Mouse (Mus musculus) gastrocnemius, postnatal 14 days (tissue): ENCODE measurements around the gene Cplx3. TPM values are rescaled to one million over a fixed set of nuclear protein-coding genes. Genes with fewer than 3 reads are reported as not detected.
A peak's percentile ranks its signal among the peaks of the same experiment; 100 is the strongest.

ENCODE experiments used
- DNase-seq: peaks from one replicate; pipeline ENCODE4 v3.0.0; 2021; ENCODE audit warnings: mixed read lengths
- intact Hi-C: fragments of 180-260 bp; cut with DNase I; formaldehyde crosslinking; loops from one replicate; pipeline ENCODE4 v1.15.1; 2025; ENCODE audit warnings: low total_unique reads
- total RNA-seq, 2 experiments: library from RNA; stranded (reverse); gene quantifications; 2 replicates each; pipeline ENCODE4 v1.2.3; 2021

Gene Cplx3
- total RNA-seq, 2 experiments from 2014 or later = not detected

DNA sequence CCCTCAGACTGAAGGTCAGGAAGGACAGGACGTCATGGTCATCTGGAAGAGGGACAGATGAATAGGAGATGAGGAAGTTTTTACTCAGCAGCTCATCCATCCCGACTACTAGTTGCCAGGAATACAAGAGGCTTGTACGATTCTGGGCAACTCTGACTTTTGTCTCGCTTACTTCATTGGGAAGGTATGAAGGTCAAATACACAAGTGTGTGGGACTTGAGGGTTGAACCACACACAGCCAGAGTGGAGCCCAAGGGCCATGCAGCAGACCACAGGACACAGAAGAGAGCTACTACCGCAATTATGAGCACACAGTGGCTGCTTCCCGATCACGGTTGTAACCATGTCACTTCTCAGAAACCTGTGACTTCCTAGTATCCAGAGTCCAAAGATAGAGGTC lies 6.5 kb upstream of the Cplx3 start:
- no peak for DNase-seq
- intact Hi-C loops = no loop called here

DNA sequence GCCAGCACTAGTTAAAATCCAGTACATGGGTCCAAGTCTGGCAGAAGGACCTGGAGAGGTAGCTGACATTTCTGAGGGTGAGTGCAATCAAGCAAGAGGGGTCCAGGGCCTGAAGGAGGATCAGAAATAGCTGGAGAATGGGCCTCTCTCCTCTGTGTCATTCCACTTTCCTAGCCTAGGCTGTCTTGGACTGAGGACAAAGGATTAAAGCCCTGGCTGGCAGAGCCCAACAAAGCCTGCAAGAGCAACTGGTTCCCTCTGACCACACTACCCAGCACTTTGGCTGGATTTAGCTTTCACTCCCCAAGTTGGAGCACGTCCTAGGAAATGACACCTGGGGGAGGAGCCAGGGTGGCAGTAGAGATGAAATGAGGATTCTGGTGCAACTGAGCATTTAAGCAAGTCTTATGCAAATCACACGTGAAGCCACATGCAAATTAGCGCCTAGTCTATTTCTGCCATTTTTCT lies 4.3 kb upstream of the Cplx3 start:
- DNase-seq = no peak
- intact Hi-C loops = no loop called here

DNA sequence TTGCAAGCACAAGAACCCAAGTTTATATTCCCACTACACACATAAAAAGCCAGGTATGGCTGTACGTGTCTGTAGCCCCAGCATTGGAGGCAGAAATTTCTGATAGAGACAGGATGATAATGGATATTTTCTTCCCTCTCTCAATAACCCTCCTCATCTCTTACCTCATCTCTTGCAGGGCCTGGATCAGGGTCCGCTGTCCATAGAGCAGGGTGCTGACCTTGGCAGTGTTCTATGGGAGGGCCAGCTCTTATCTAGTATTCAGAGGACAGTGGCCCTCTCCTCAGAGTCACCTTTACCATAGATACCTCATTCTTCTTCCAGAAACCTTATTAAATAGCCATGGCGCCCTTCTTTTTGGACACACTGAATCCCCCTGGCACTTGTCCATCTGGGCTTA lies 3.7 kb upstream of the Cplx3 start:
- no peak for DNase-seq
- intact Hi-C loops = no loop called here

DNA sequence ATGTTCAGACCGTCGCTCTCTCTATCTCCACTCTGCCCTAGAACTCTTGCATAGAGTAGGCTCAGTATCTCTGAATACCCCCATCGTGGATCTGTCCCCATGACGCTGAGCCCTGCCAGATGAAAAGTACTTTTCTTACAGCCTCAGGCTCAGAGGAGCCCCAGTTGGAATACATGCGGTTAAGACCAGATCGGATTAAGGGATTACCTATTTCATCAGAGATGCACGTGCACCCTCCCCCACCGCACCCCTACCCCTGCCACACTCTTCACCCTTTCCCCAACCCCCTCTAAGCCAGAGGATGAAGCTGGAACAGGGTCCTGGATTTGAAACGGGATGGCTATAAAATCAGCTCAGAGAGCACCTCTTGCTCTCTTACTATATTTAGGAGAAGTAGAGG lies 578 bp downstream of the Cplx3 start:
- intact Hi-C loops = no loop called here
- DNase-seq = no peak

DNA sequence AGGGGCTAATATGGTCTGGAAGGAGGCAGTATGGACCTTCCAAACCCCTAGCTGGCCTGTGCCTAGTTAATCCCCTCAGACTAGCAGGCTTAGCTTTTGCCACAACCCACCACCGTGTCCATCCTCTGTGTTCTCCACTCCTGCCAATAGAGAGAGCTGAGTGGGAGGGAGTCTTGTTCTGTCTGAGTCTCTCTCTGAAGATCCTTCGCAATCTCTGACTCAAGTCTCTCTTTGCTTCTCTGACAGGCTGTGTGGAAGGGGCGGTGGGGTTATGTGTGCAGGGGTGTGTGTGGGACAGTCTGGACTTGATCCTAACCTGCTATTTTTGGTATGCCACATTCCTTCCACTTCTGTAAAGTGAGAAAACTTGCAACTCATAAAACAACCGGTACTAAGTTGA lies 1.2 kb downstream of the Cplx3 start:
- DNase-seq = no peak
- intact Hi-C loops = no loop called here

DNA sequence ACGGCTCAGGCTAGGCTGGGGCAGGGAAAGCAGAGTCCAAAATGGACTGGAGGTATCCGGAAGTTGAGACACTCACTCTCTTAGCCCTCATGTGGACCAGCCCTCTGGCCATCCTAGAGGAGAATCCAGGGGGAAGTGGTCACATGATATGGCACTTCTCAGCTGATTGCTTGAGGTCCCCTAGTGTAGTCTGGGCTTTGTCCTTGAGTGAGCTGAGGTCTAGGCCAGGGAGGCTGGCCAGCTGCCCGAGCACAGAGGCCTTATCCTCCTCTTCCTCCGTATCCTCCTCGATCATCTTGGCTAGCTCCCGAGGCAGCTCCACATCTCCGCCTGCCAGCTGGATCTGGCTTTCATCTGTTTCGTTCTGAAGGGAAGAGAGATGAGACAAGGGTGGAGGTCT lies 4.0 kb downstream of the Cplx3 start:
- DNase-seq = no peak
- intact Hi-C loops = no loop called here

DNA sequence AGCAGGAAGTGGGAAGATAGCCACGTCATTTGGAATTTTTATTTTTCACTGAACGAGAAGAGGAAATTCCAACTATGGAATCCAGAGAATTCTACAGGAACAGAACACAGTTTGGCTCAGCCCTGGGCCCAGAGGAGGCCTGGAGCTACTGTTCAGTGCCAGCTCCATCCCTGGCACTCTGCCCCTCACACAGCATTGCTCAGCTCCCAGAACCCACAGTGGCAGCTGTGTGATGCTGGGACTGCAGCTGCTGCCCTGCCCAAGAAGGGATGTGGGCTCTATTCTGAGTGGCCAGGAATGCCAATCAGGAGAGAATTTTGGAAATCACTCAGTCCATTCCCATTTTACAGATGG lies 4.8 kb downstream of the Cplx3 start:
- DNase-seq = peak; percentile 74
- intact Hi-C loops = no loop called here

DNA sequence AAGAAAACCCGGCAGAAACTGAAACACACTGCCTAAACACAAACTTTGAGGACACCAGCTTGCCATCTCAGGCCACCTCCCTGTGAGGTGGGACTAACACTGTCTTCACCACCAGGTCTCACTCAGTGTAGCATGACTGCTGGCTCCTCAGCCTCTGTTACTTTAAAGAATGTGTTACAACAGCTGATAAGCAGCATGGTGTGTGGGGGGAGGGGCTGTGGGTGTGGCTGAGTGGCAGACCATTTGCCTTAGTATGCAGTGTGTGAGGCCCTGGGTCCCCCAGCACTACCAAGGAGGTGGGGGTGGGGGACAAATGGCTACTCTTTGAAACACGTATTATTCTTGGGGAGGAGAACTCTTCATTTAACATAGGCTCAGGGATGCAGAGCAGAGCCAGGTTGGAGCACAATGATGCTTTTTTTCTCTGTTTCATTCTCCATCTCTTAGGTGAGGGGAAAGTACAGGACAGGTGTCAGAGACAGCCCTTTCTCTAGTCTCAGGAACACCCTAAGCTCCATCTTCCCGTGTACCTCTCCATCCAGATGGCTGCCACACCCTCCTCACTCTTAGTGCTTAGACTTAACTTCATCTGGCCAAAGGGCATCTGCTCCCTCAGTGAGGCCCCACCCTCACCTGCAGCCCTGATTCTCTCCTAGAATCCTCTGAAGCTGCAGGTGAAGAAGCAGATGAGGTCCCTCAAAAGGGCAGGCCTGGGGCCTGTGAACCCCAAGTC lies 5.3 kb downstream of the Cplx3 start:
- DNase-seq = no peak
- intact Hi-C loops = no loop called here

DNA sequence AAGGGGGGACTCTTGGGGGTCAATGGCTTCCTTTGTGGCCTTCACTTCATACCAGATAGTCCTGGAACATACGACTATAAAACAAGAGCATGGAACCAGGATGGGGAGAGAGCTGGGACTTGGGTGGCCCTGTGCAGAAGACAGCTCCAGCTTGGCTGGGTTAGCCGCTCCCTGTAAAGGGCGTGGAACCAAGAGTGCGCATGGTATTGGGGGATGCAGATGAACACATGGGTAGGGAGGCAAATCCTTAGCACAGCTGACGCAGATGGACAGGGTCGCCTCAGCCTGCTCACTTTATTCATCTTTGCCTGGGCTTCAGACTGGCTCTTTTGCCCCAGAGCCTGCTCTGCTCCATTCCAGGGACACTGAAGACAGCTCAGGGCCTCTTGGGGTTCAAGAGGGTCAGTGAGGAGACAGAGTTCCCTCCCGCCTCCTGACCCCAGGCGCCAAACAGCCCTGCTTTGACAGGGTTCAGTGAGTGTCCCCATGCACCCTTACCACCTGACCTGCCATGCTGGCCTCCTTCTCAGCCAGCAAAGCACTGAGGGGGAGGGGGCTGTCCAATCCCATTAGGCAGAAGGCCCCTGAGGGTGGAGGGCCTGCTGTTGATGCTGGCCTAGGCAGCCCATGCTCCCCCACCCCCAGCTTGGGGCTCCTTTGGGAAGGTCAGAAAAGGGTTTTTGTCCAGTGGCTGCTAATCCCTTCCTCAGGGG lies 7.1 kb downstream of the Cplx3 start:
- intact Hi-C loops = no loop called here
- DNase-seq = no peak

DNA sequence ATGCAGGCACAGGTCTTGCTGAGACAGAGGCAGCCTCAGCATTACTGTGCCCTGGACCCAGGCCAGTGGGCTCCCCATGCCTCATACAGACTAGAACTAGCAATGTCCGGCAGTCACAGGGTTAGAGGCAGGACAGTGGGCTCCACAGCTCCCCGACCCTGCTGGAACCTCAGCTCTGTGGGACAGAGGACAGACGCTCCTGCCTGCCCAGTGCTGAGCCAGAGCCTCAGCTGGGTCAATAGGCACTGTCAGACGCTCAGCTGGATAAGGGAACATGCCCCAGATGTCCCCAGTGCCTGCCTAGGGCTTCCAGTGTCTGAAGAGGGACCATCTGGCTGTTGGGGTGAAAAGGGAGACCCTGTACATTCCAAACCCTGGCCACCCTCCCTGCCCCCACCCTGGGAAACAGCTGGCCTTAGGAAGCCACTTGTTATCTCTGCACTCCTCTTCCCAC lies 8.1 kb downstream of the Cplx3 start:
- DNase-seq = no peak
- intact Hi-C loops = no loop called here

DNA sequence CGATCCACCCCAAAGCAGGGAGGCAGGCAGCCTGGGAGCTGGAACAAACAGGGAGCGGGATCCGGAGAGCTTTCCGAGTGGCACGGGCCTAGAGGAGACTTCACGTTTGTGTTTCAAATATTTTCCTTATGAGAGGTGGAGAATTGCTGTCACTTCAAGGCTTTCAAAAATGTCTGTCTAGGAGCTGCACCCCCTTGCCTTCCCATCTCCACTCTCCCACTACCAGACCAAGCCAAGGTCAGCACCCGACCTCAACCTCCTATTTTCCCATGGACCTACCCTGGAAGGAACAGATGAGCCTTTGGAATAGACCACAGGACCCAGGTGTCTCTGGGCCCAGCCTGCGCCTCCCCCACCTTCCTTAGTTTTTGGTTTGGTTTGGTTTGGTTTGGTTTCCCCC lies 8.8 kb downstream of the Cplx3 start:
- no peak for DNase-seq
- intact Hi-C loops = no loop called here

DNA sequence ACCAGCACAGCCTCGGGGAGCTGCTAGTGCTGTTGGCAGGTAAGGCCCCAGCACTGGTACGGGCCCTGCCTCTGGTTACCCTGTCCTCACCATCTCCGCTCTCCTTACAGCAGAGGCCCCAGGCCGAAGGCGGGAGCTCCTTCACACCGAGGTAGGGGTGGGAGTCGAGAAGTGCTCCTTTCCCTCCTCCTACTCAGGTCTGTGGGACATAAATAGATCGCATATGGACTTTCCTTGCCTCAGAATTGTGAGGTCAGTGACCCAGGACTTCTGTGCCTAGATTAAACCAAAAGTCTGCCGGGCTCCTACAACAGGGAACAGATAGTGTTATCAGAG lies 11.9 kb downstream of the Cplx3 start:
- no peak for DNase-seq
- intact Hi-C loops = loop anchor here (5.0 kb wide), 1 partner anchor 48 kb away; no protein-coding TSS in a partner anchor

DNA sequence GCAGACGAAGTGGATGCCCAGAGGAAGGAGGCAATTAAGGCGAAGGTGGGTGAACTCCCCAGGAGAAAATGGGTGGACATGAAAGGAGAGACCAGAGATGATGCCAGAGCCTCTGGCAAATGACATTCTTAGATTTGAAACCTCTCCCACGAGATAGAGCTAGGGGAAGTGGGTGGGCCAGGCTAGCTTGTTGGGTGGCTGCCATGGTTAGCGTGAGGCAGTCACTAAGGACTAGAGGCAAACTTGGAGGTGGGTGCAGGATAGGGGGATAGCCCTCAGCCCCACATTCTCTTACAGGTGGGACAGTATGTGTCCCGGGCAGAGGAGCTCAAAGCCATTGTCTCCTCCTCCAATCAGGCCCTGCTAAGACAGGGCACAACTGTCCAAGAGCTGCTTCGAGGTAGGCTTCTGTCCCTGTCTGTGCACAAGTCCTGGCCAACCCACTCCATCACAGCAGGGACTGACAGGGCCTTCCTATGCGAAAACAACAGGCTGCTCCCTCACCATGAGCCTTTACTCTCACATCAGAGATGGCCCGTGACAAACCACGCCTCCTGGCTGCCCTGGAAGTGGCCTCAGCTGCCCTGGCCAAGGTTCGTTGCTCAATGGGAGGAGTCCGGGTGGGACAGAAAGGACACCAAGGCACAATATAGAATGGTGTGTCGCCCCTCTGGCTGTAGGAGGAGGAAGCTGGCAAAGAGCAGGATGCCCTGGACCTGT lies 12.5 kb downstream of the Cplx3 start:
- DNase-seq = no peak
- intact Hi-C loops = loop anchor here (5.0 kb wide), 1 partner anchor 49 kb away; no protein-coding TSS in a partner anchor

DNA sequence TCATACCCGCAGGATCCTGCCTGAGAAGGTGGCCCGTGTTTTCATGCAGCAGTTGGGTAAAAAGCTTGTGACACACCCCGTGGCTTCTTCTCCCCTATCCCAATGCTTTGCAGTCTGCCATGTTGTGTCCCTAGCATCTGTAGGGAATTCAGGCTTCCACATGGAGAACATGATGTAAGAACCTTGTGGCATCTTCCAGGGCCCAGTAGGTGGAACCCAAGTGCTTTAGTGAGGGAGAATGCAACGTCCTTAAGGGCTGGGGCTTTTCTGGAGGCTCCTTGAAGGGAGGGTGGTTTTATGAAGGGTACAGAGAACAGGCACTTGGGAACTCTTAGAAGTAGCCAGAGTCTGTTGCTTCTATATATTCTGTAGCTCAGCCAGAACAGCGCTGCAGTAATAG lies 15.4 kb downstream of the Cplx3 start:
- intact Hi-C loops = loop anchor here (5.0 kb wide), 1 partner anchor 52 kb away; no protein-coding TSS in a partner anchor
- DNase-seq = no peak

DNA sequence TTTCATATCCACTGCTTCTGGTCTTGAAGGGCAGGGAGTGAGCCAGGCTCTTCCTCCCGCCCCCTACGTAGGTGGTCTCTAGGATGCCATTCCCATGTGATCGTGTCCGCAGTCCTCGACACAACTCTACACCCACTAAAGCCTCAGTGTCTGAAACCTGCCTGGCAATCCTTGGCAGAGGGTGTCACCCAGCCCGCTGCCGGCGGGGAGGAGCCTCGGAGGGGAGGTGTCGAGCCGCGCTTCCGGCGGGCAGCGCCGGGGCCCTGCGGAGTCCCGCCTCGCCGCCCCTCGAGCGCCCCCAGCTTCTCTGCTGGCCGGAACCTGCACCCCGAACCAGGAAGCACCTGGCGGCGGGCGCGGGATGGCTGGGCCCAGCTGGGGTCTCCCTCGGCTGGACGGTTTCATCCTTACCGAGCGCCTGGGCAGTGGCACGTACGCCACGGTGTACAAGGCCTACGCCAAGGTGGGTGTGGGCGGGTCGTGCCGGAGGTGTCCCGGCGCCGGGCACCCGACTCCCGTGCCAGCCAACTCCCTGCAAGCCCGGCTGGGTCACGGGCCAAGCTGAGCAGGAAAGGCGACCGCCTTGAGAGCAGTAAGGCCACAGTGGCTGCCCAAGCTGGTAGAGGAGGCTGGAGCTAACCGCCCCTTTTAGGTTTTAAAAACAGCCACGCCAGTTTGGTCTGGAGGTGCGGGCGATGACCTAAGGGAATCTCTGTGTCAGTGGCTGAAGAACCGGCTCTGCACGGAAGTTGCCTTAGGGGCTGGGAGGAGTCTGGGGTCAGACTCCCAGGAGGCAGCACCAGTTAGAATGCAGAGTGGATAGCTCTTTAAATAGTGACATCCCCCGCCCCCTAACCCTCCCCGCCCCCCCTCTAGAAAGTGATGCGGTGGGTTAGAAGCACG lies 16.6 kb downstream of the Cplx3 start, which contains the start of gene Ulk3:
Gene Ulk3, plus strand, starts transcription at position 229 of the 903 bp plus-strand sequence.
- DNase-seq = peak; percentile 84
- intact Hi-C loops = loop anchor here (5.0 kb wide), 2 partner anchors 47 to 53 kb away; no protein-coding TSS in a partner anchor

DNA sequence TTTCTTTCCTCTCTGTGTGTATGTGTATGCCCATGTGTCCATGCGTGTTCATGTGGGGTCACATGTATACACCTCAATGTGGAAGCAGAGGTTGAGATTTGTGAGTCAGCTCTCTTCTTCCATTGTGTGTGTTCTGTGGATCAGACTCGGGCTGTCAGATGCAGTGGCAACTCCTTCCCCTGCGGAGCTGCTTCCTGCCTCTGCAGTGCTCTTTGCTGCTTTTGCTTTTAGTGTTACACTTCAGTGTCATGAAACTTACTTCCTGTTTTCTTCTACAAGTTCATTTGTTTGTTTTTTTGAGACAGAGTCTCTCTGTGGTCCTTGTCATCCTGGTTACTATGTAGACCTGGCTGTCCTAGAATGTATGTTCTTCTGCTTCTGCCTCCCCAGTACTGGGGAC lies 21.1 kb downstream of the Cplx3 start:
- intact Hi-C loops = loop anchor here (5.0 kb wide), 1 partner anchor 43 kb away; no protein-coding TSS in a partner anchor

DNA sequence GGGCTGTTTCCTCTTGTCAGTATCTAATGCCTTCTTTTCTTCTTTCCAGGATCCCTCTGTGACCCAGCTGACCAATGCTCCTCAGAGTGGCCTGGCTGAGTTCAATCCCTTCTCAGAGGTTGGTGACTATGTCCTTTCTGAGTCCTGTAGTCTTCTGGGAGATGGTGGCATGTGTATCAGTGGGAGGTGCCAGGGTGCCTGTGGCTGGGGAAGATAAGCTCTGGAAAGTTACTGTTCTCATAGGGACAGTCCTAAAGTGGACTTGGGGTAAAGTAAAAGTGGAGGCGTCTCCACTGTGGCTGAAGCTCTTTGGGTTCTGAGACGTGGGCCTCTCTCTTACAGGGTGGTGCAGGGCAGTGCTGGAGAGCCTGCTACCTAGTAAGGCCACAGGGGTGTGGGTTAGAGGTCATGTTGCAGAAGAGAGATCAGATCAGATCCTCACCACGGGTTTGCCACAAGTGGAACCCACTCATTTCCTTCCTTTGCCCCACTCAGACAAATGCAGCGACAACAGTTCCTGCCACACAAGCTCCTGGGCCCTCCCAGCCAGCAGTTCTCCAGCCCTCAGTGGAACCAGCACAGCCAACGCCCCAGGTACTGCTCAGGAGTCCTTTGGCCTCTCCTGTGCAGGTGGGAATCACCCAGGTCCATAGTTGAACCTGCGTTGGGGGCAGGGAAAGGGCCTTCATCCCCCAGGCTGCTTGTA lies 28.8 kb downstream of the Cplx3 start:
- no peak for DNase-seq
- intact Hi-C loops = no loop called here

More for the DNA sequence above, 21.1 kb downstream of the Cplx3 start:
- DNase-seq = no peak

DNA sequence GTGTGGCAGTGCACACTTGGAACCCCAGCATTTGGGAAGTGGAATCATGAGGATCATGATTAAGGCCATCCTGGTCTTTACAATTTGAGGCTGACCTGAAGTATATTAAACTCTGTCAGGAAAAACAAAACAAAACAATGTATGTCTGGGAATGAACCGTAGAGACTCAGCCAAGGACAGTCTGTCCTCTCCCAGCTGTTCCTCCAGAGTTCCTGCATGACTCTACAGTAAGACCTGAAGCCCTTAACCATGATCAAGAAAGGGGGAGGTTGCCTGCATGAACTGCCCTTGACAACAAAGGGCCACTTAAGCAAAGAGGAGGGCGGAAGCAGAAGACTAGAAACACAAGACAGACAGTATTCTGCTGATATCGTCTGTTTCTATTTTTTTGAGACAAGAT lies 30.5 kb downstream of the Cplx3 start:
- DNase-seq = no peak
- intact Hi-C loops = no loop called here

DNA sequence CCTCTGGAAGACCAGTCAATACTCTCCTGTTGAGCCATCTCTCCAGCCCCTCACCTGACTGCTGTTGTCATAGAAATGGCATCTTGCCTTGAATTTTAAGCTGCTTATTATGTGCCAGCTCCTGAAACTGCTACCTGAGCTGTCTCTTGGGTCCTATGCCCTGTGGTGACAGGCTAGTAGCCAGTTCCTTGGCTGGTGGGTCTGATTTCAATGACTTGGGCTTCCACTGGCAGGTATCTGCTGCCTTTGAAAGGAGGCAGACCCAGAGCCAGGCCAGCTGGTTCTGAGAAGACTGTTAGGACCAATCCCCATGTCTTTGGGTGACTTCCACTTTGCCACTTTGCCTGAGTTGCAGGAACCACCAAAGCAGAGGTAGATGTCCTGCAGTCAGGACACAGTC lies 31.7 kb downstream of the Cplx3 start:
- intact Hi-C loops = no loop called here
- no peak for DNase-seq
